Mouse (Mus musculus): ENCODE measurements around the gene Hoxc11.
A peak's percentile ranks its signal among the peaks of the same experiment; 100 is the strongest.

The Hoxc11 gene

DNA sequence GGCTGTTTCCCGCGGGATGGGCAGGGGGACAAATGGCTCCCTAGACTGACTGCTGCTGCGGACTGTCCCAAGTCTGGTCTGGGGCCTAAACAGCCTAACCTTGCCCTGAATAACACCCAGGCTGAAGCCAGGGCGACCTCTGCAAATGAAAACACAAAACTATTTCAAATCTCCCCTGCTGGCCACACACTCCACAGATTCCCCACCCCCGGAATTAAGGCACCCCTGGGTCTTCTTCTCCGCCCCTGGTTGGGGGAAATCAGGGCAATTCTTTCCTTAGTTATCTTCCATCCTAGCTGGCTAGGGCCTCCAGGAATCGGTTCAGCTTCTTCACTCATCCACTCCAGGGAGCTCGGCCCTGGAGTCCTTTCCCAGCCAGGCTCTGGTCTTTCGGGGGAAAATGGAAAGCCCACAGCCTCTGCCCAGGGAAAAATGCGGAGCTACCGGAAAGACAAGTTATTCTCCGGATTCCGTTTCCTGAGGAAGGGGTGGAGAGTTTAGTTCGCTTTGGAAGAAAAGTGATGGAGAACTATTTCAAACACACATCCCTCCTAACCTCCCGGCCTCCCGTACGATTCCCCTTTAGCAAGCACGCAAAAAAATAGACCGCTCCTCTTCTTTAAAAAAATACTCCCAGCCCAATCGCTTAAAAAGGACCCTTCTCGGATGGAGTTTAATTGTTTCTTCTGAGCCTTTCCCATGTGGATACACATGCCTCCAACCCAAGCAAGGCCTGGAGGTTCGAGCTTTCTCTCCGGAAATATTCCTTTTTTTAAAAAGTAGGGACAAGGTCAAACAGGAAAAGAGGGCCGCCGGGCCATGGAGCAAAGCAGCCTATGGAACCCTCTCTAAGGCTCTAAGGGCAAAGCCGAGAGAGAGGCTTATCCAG, 11.0 kb downstream of the Hoxc11 start:
- DNase-seq (ENCODE audit: low spot score): peak; percentile 12

DNA sequence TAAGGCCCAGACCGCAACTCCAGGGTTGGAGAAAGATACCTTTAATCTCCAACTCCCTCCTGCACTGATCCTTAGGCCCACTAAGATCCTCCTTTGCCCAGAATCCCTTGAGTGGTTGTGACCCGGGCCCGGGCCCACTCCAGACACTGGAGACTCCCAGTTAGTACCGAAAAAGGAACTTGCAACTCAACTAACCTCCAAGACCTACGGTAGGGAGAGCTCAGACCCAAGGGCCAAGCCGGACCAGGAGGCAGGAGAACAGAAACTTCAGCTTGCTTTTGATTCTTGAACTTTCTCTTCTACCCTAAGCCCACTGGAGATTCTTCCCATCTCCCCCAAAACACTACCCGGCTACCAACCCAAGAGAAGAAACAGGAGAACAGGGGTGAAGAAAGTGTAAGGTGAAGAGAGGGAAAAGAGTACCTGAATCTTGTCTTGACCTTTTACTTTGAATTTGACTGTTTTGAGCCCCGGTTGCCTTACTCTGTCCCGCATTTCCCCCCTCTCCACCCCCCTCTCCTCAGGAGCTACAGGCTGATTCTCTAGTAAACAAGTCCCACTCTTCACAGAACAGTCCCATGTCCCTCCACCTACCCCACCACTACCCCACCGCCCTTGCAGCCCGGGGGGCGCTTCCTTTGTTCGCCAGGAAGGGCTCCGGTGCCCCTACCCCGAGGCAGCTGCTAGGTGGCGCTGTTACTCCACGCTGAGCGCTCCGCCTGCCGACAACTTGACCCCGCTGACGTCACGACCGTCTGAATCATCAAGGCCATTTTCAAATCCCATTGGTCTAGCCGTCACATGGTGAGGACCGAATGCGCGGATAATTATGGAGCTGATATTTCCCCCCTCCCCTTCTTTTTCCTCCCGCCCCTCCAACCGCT, 11.9 kb downstream of the Hoxc11 start:
- DNase-seq (ENCODE audit: low spot score): peak; percentile 88

DNA sequence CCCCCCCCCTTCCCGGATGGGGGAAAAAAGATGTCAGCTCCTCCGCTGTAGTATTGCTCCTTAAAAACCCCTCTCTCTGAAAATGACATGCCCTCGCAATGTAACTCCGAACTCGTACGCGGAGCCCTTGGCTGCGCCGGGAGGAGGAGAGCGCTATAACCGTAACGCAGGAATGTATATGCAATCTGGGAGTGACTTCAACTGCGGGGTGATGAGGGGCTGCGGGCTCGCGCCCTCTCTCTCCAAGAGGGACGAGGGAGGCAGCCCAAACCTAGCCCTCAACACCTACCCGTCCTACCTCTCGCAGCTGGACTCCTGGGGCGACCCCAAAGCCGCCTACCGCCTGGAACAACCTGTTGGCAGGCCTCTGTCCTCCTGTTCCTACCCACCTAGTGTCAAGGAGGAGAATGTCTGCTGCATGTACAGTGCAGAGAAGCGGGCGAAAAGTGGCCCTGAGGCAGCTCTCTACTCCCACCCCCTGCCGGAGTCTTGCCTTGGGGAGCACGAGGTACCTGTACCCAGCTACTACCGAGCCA, 12.6 kb downstream of the Hoxc11 start, which contains the start of gene Hoxc10:
Hoxc10 (plus strand) TSS at position 21 of the 536 bp plus-strand sequence.
- DNase-seq (ENCODE audit: low spot score): no peak

DNA sequence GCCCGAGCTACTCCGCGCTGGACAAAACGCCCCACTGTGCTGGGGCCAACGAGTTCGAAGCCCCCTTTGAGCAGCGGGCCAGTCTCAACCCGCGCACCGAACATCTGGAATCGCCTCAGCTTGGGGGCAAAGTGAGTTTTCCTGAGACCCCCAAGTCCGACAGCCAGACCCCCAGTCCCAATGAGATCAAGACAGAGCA, 13.0 kb downstream of the Hoxc11 start, which contains the start of gene Hoxc5:
Hoxc5 (plus strand) TSS at position 132 of the 199 bp plus-strand sequence.
- DNase-seq (ENCODE audit: low spot score): no peak

DNA sequence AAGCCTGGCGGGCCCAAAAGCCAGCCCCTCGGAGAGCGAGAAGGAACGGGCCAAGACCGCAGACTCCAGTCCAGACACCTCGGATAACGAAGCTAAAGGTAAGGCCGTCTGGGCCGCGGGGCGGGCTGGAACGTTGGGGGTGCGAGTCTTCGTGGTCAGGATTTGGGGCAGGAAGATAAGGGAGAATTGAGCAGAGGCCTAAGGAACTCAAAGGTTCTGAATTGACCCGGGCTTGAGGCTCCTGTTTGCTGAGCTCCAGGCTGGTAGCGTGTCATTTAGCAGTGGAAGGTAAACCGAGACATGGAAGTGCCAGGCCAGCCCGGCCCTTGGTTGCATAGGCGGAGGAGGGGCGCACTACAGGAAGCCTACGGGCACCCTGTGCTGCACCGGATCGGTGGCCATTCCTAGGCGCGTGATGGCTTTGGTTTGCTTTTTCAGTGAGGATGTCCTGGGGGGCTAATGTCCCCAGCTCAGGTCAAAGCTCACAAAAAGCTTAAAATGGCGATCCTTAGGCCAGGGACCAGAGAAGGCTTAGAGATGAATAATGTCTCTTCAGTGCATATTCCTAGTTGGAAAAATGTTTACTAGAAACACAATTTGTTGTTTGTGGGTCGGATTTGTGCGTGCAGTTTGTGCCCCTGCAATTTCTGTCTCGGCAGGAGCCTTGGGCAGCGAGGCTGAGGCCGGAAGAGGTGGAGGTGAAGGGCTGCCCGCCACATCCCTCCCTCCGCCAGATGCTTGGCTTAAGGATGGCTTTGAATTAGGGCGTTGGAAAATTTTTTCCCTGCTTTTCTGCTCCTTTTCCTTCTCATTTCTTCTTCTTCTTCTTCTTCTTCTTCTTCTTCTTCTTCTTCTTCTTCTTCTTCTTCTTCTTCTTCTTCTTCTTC, 13.5 kb downstream of the Hoxc11 start:
- DNase-seq (ENCODE audit: low spot score): peak; percentile 19

DNA sequence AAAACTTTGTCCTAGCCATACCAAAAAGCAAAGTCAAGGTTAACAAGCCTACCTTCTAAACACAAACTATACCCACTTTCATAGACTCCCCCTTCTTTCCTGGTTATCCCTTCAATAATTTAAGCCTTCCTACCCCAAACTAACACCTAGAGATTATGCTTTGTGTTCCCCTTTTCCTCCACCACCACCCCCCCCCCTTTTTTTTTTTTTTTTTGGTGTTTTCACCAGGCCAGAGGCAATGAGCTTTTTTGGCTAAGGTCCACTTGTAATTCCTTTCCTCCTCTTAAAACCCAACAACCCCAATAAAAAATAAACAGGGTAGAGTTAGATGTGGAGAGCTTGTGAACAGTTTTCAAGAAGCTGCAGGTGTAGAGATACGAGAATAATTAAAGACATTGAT, 15.1 kb downstream of the Hoxc11 start:
- no peak for DNase-seq (ENCODE audit: low spot score)

DNA sequence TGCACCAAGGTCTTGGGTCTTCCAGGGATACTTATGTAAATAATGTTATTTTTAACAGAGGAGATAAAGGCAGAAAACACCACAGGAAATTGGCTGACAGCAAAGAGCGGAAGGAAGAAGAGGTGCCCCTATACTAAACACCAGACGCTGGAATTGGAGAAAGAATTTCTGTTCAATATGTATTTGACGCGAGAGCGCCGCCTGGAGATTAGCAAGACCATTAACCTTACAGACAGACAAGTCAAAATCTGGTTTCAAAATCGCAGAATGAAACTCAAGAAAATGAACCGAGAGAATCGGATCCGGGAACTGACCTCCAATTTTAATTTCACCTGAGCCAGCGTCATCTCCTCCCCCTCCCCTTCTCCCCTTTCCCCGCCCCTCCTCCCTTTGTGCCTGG, 16.5 kb downstream of the Hoxc11 start:
- no peak for DNase-seq (ENCODE audit: low spot score)

DNA sequence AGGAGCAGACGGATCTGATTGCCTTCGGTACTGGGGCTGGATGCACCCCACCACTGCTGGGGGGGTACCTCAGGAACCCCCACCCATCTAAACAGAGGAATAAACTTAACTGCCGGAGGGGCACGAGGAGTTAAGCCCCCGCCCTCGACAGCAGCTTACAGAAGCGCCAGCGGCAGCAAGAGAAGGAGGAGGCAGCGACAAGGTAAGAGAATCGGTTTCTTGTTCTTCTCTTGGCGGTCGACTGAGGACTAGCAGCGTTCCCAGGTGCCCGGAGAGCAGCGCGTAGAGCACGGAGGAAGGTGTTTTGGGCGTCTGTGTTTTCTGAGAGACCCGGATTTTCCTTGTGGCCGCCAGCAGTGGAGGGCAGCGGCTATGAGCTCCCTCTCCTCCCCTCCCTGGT, 18.0 kb downstream of the Hoxc11 start:
- DNase-seq (ENCODE audit: low spot score): no peak

DNA sequence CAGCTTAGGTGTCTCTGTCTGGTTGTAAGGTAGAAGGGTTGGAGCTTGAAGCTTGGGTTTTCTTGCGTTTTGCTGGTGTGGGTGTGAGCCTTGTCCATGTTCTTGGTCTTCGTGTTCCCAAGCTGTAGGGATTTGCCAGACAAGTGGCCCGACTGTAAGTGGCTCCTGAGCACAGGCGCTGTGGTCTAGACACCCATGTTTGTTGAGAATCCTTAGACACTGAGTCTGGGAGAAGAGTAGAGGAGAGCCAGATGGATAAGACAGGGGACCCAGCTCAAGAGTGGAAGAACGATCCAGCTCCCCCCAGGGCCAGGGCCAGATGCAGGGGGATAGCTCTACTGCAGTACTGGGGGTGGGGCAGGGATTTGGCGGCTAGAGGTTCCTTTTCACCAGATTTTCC, 18.5 kb downstream of the Hoxc11 start:
- DNase-seq (ENCODE audit: low spot score): no peak

DNA sequence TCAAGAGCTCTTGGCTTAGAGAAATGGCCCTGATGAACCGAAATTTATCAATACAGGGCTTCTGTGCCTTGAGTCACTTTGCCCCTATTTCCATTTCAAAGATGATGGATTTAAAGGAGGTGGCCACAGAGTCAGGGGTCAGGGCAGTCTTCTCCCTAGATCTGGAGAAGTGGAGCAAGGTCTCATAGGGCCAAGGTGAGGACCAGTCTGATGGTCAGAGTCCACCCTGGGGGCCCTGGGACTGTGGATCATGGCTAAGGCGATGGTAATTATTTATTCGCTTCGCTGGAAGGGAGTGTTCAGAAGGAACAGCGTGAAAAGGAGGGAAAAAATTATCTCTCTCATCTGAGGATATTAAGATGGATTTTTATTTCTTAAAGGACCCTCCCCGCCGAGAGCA, 20.8 kb downstream of the Hoxc11 start:
- DNase-seq (ENCODE audit: low spot score): no peak

DNA sequence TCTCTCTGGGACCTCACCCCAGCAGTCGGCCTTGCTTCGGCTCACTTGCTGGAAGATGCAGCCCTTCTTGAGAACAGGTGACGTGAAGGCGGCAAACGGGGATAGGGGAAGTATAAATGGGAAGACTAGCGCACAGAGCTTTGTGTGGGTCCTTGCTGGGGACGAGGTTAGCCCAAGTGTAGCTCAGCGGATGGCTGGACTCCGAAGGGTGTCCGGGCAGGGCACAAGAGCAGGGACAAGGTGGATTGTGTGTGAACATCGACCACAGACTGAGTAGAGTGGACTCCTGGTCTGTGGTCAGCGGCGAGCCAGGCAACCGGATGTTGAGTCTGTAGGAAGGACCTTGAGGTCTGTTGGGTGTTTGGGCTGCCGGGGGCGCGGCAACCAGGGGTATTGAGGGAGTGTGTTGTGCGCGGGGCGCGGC, 21.5 kb downstream of the Hoxc11 start:
- DNase-seq (ENCODE audit: low spot score): no peak

DNA sequence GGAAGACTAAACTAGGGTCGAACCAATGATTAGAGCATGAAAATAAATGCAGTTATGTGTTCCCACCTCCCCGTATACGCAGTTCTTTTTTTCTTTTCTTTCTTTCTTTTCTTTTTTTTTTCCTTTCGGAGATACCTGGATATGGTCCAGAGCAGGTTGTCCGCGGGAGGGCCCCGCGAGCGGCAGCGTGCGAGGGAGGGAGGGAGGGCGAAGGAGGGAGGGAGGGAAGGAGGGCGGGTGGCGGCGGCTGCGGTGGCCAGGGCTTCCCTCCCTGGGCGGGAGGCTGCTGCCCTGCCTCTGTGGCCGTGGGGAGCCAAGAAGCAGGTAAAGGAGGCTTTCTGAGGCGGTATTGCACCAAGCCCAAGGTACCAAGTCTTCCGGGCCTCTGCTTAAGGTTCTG, 21.9 kb downstream of the Hoxc11 start, which contains the start of gene Hoxc9:
Hoxc9 (plus strand) TSS at position 269 of the 400 bp plus-strand sequence.
- no peak for DNase-seq (ENCODE audit: low spot score)

DNA sequence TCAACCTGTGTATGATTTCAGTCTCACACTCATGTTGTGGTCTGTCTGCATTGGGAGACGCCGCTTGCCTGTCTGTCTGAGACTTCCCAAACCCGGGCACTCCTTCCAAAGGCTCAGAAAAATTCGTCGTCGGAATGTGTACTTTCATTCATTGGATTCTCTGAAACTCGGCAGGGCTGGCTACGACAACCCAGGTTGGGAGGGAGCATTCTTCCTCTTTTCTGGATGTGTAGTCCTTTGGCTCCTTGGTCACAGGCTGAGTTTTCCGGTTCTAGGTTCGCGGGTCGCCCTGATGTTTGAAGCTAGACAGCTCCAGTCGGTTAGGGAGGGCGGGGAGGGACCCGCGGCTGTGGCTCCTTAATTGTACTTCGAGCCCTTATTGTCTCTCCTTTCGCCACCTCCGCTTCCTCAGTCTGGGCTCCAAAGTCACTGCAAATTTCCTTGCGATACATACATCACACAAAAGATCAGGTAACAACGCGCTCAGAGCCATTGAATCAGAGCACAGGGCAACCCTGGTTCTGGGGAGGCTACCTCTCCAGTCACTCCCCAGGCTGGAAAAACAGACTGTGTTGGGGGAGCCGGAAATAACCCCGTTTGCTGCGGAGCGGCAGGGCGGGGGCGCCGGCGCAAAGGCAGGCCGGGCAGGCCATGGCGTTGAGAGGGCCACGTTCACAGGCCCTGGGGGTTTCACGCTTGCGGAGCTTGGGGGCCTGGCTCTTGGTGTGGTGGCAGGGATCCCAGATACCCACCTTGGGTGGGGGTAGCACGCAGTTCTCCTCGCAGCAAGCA, 22.6 kb downstream of the Hoxc11 start:
- no peak for DNase-seq (ENCODE audit: low spot score)

DNA sequence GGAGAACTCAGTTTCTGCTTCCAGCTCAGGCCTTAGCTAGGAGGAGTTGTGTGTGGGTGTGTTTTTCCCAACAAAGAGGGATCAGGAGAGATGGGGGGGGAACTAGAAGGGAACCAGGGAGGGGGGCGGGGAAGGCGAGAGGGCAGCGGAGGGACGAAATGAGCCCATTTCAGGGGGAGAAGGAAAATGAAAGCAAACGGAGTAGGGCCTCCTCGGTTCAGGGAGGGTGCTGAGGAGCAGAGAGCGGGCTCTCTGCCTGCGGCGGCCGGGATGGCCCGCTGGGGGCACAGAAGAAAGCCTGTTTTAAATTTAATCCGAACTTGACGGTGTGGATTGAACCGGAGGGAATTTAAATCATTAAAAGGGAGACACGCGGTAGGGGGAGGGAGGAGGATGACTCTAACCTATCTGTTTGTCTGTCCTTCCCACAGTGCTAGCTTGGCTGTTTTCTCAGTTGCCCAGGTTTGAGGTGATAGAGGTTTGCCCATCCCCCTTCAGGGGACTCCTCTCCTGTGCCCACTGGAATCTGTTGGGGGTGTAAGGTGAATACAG, 23.3 kb downstream of the Hoxc11 start:
- no peak for DNase-seq (ENCODE audit: low spot score)

DNA sequence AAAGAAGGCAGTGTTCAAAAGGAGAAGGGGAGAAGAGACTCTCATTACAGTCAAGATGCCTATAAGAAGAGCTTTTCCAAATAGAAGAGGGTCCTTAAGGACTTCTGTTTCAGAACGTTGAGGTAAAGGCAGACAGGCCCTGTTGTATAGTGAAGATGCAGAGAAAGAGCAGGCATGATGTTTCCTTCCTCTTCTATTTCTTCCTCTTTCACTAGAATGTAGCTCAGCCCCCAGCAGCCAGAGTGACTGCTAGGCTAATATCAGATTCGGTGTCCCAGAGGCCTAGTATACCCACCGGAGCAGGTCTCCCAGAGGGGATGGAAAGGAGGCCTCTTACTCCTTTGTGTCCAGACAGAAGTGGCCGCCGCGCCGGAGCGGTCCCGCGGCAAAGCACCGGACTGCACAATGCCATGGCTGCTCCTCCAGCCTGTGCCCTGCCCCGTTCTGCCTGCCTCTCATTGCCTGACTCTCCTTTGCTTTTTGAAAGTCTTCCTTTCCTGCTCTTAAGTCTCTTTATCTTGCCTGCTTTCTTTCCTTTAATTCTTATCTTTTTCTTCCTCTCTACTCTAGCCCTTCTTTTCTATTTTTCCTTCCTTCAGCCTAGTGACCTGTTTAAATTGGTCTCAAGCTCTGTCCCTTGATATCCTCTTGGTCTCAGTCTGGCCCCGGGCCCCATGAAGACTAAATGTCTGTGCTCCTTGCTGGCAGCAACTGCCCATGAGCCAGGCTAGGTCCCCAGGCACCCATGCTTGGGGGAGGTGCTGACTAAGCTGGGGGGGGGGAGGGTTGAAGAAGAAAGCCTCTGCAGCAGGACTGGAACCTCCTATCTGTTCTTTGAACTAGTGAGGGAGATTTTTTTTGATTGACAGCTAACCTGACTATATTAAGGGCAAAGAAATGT, 24.6 kb downstream of the Hoxc11 start:
- no peak for DNase-seq (ENCODE audit: low spot score)

DNA sequence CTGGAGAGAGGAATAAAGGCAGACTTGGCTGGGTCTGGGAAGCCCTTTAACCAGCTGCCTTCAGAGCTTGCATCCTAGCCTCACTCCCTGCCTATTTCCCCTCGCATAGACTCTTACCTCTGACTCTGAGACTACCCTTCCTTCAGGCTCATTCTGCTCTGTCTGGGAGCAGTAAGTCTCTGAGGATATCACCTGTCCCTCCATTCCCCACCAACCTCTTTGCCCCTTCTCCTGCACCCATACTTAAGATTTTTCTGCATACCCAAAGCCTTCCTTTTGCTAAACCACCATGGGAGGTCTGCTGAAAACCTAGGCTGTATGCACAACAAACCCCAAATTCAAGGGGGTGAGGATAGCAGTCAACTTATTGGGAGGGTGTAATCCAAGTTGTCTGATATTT, 25.7 kb downstream of the Hoxc11 start:
- no peak for DNase-seq (ENCODE audit: low spot score)

DNA sequence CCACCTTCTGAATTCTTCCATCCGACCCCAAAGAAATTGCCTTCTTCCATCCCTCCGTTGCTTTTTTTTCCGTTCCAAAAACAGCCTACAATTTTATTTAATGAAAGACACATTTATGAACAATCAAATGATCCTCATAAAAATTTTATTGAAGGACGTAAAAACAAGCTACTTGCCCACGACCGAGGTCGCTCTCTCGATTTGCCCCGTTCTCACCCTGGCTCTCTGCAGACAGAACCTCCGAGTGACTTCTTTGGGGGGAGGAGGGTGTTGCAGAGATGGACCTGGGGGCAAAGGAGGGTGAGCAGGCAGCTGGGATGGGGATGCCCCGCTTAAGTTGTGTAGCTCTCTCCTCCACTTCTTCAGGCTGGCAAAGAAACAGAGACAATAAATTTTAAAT, 26.1 kb downstream of the Hoxc11 start:
- DNase-seq (ENCODE audit: low spot score): no peak

DNA sequence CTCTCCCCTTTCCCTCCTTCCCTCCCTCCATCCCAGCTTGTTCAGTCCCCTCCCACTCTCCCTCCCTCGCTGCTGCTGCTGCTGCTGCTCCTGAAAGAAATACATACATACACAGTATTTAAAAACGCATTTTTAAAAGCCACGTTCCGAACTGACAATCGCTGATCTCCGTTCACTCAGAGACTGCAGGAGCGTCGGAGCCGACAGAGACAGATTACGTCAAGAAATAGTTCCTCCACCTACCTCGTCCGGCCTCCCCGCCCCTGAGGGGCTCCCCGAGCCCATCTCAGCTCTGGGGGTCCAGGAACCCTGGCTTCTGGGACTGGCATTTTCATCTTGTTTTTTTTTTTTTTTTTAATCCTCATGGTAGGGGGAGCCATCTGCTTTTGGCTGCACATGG, 26.7 kb downstream of the Hoxc11 start:
- DNase-seq (ENCODE audit: low spot score): no peak

DNA sequence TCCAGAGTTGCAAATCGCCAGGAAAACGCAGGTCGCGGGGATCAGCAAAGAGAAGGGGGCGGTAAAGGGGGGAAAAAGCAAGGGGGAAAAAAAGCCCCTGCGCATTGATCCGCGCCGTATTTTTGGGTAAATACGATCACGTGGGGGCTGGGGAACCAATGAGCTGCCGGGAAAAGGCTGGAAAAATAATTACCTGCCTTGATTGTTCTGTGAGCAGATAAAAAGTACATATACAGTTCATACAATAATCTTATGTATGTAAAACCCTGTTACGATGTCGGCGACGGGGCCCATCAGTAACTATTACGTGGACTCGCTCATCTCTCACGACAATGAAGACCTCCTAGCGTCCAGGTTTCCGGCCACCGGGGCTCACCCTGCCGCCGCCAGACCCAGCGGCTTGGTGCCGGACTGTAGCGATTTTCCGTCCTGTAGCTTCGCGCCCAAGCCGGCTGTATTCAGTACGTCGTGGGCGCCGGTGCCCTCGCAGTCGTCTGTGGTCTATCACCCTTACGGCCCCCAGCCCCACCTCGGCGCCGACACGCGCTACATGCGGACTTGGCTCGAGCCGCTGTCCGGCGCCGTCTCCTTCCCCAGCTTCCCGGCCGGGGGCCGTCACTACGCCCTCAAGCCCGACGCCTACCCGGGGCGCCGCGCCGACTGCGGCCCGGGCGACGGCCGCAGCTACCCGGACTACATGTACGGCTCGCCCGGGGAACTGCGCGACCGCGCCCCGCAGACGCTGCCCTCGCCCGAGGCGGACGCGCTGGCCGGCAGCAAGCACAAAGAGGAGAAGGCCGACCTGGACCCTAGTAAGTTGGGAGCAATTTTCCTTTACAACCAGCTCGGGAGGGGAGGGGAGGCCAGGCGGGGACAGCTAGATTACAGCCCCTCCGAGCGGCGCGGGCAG, 27.4 kb downstream of the Hoxc11 start:
- DNase-seq (ENCODE audit: low spot score): peak; percentile 76
